ENCODE assay signal across 9 mouse cellular contexts in genomic region chr11:120378031-120378610, GRCm38 (mm10). TPM values are rescaled to one million over a fixed set of nuclear protein-coding genes. Genes with fewer than 3 reads are reported as not detected.
DNase-seq lines count a peak whose midpoint lies in the region; ATAC-seq and TF ChIP-seq lines count a peak whose summit lies in the region.
"Had no signal": no experiment of that assay in that cellular context is flagged by ENCODE, and none has a peak within 500 bp of the region (broad histone marks: within the 10 kb centered on the region; RNA-seq: fewer than 3 reads in every experiment).

No protein-coding gene starts in this region.

- ATAC-seq in lung, postnatal 0 days, result peak; percentile 66

- peak overlapping the region; percentile 84 for H3K27ac ChIP-seq in heart, embryonic 10.5 days
- peak overlapping the region; percentile 60 for H3K27ac ChIP-seq in lung, postnatal 0 days (ENCODE audit: low read length)

- TF ChIP-seq EP300 in lung, postnatal 0 days (IDR thresholded peaks at IDR 0.05), result no peak

- peak overlapping the region; percentile 90 for H3K4me3 ChIP-seq in heart, embryonic 10.5 days
- H3K4me3 ChIP-seq in lung, postnatal 0 days (ENCODE audit: low read depth, low read length), result peak overlapping the region; percentile 63

- no peaks in the 10 kb centered on the region for H3K27me3 ChIP-seq in heart, embryonic 10.5 days (ENCODE audit: insufficient read depth, poor library complexity, severe bottlenecking)
- H3K27me3 ChIP-seq in lung, postnatal 0 days (replicated peaks; ENCODE audit: insufficient read depth, low read length), result no peaks in the 10 kb centered on the region
- H3K27me3 ChIP-seq: Patski had no signal

- peak overlapping the region; percentile 56 for H3K9ac ChIP-seq in lung, postnatal 0 days (replicated peaks; ENCODE audit: low read depth)

- no peak for DNase-seq in heart, embryonic 10.5 days (ENCODE audit: low spot score)
- DNase-seq in heart, adult 8-10 months (ENCODE audit: low spot score), result no peak
- peak; percentile 42 to 62 for DNase-seq in cerebellum, adult 18-20 months
- DNase-seq in gastrocnemius, adult 8-10 months (ENCODE audit: low spot score in 2 of 2), result peak; percentile 62 to 67
- peak; percentile 73 for DNase-seq in kidney, adult 9 months
- DNase-seq in lung, postnatal 0 days (ENCODE audit: low spot score), result peak; percentile 79
- DNase-seq in retina, postnatal 1 day, result peak; percentile 38
- DNase-seq in thymus, postnatal 0 days (ENCODE audit: low spot score), result no peak

- peaks cover 44% of the 10 kb centered on the region for H3K4me1 ChIP-seq in heart, embryonic 10.5 days
- peaks cover 5% of the 10 kb centered on the region; the same call in 1 of the 2 replicates for H3K4me1 ChIP-seq in lung, postnatal 0 days (ENCODE audit: insufficient read depth, low read depth, low read length)

- H3K4me2 ChIP-seq in lung, postnatal 0 days (replicated peaks; ENCODE audit: low read depth, low read length), result peak overlapping the region; percentile 96

- 4% methylated on average over 40 of the region's 40 CpGs for WGBS in heart, embryonic 10.5 days
- 3% methylated on average over 29 of the region's 40 CpGs for WGBS in lung, postnatal 0 days

- H3K36me3 ChIP-seq in heart, embryonic 10.5 days, result peaks cover 77% of the 10 kb centered on the region
- 0 out of 2 replicates have a peak, but pooled peaks cover 14% of the 10 kb centered on the region for H3K36me3 ChIP-seq in lung, postnatal 0 days (ENCODE audit: insufficient read depth, low read length)

- H3K9me3 ChIP-seq in heart, embryonic 10.5 days, result no peaks in the 10 kb centered on the region
- H3K9me3 ChIP-seq in lung, postnatal 0 days (ENCODE audit: low read length), result no peaks in the 10 kb centered on the region

- TF ChIP-seq CTCF in lung, postnatal 0 days (IDR thresholded peaks at IDR 0.05), result no peak

RNA-seq across cellular contexts. Expression of gene Faap100, which starts 0.4 kb away (rescaled TPM):
- polyA plus RNA-seq in heart, embryonic 10.5 days (2016; fragmentation: Nextera tagmentation; extraction: Ambion mirVana), result 32.5 and 35.9 TPM in 2 replicates
- total RNA-seq in heart, adult 8-10 months (2022), result 10 to 100 TPM; 12.1 to 18.3 (median 13.6) TPM
- total RNA-seq in gastrocnemius, adult 8-10 months (2022), result 10 to 100 TPM; 11.5 to 13.5 (median 13.3) TPM
- polyA plus RNA-seq in lung, postnatal 0 days (2015; fragmentation: Nextera tagmentation; extraction: Ambion mirVana), result 18.1 and 19.6 TPM in 2 replicates
- 12.8 and 15.9 TPM in 2 replicates for polyA plus RNA-seq in thymus, postnatal 0 days (2015; fragmentation: Nextera tagmentation; extraction: Ambion mirVana)

RNA-seq across cellular contexts. Expression of gene Fscn2, which starts 16.8 kb away (rescaled TPM):
- 0.25 and 0.49 TPM in 2 replicates for polyA plus RNA-seq in heart, embryonic 10.5 days (2016; fragmentation: Nextera tagmentation; extraction: Ambion mirVana)
- total RNA-seq in heart, adult 8-10 months (2022), result not detected
- total RNA-seq in gastrocnemius, adult 8-10 months (2022), result under 1 TPM in 3 of 4 experiments, not detected in 1; 0.21 to 0.54 (median 0.29) TPM
- 0.36 and 0.74 TPM in 2 replicates for polyA plus RNA-seq in lung, postnatal 0 days (2015; fragmentation: Nextera tagmentation; extraction: Ambion mirVana)
- 0.46 and 0.59 TPM in 2 replicates for polyA plus RNA-seq in thymus, postnatal 0 days (2015; fragmentation: Nextera tagmentation; extraction: Ambion mirVana)

RNA-seq across cellular contexts. Expression of gene Actg1, which starts 29.8 kb away (rescaled TPM):
- 1,513 and 2,033 TPM in 2 replicates for polyA plus RNA-seq in heart, embryonic 10.5 days (2016; fragmentation: Nextera tagmentation; extraction: Ambion mirVana)
- 100 to 1,000 TPM; 188 to 320 (median 251) TPM for total RNA-seq in heart, adult 8-10 months (2022)
- 100 to 1,000 TPM; 131 to 185 (median 162) TPM for total RNA-seq in gastrocnemius, adult 8-10 months (2022)
- polyA plus RNA-seq in lung, postnatal 0 days (2015; fragmentation: Nextera tagmentation; extraction: Ambion mirVana), result 1,989 and 2,317 TPM in 2 replicates
- polyA plus RNA-seq in thymus, postnatal 0 days (2015; fragmentation: Nextera tagmentation; extraction: Ambion mirVana), result 1,815 and 1,857 TPM in 2 replicates

RNA-seq across cellular contexts. Expression of gene Nploc4, which starts 59.4 kb away (rescaled TPM):
- polyA plus RNA-seq in heart, embryonic 10.5 days (2016; fragmentation: Nextera tagmentation; extraction: Ambion mirVana), result 43.0 and 49.6 TPM in 2 replicates
- 10 to 100 TPM; 64.3 to 69.6 (median 65.8) TPM for total RNA-seq in heart, adult 8-10 months (2022)
- total RNA-seq in gastrocnemius, adult 8-10 months (2022), result 10 to 100 TPM; 87.7 to 97.5 (median 90.6) TPM
- polyA plus RNA-seq in lung, postnatal 0 days (2015; fragmentation: Nextera tagmentation; extraction: Ambion mirVana), result 15.3 and 16.5 TPM in 2 replicates
- 24.8 and 29.3 TPM in 2 replicates for polyA plus RNA-seq in thymus, postnatal 0 days (2015; fragmentation: Nextera tagmentation; extraction: Ambion mirVana)

Comparison
In these comparisons a context has a peak if more than half of its experiments do, and no peak if none do; other contexts are left out.
1. DNase-seq: peak in cerebellum, adult 18-20 months (2 of 2), gastrocnemius, adult 8-10 months (2 of 2), kidney, adult 9 months (single experiment), lung, postnatal 0 days (single experiment) and retina, postnatal 1 day (single experiment); none in heart, embryonic 10.5 days (single experiment), heart, adult 8-10 months (single experiment) and thymus, postnatal 0 days (single experiment).